Mouse (Mus musculus) left cerebral cortex, adult 11 months (tissue): ENCODE measurements around the gene Adamtsl5.

ENCODE experiments used
- DNase-seq: peaks from one replicate; pipeline ENCODE4 v3.0.0; 2022; ENCODE audit warnings: low spot score

Adamtsl5 gene

DNA sequence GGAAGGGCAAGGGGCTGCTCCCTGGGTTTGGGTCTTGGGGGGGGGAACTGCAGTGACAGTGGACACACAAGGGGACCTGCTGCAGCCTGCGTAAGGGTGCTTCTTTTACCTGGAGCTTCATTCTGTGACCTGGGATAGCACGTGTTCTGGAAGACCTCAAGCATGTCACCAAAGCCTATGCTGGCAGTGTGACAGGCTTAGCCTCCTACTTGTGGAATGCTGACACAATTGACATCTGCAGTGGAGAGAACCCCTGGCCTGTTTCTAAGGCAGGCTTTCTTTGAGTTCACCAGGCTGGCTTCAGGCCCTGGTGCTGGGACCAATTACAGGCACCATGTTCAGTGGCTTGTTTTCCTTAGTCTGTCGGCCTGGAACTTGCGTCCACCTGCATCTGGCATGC is 53.9 kb downstream of the Adamtsl5 start:
- DNase-seq: no peak

DNA sequence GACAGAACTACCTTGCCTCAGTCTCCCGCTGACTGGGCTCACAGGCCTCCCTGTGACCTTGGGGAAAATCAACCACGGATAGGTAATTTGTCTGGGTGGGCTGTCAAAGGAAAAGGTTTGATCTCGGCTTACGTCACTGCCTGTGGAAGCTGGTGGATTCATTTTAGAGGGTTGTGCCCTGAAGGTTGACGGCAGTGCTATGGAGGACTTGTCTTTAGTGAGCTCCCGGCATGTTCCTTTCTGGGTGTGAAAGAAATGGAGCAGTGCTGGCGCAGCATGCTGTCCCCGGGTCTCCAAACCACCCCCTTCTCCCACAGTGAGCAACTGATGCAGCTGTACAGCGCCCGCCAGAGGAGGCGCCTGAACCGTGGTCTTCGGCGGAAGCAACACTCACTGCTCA is 54.9 kb downstream of the Adamtsl5 start:
- DNase-seq: no peak

DNA sequence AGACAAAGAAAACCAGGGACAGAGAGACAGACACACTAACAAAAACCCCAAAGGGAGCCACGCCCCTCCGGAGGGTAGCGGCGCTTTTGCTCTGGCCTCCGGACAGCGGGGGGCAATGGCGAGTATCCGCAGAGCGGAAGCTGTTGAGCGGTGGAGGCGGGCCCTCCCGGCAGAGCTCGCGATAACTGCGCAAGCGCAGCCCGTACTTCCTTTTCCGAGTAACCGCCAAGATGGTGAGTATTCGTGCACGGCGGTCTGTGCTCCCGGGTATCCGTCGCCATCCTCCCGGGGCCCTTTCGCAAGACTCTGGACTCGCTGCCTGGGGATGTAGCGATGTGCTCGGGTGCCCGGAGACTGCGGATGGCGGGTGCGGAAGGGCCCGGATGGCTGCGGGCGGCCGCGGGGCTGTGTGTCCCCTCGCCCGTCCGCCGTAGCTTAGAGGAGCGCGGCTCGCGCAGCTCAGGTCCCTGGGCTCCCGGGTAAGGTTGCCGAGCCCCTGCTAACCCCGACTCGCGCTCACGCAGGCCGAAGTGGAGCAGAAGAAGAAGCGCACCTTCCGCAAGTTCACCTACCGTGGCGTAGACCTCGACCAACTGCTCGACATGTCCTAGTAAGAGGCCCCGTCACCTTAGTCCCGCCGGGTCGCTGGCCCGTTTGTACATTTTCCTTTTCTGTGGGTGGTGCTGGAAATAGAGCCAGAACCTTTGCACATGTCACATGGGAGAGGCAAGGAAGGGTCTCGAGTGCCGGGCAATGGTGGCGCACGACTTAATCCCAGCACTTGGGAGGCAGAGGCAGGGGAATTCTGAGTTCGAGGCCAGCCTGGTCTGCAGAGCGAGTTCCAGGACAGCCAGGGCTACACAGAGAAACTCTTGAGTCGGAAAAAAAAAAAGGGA is 55.7 kb downstream of the Adamtsl5 start, which contains the start of gene Rps15:
Gene Rps15, plus strand, starts transcription at position 203 of the 896 bp plus-strand sequence.
- DNase-seq: peak; percentile 84
